Mouse (Mus musculus) limb, embryonic 13.5 days (tissue): ENCODE data around the gene Slc6a21. TPM values are rescaled to one million over a fixed set of nuclear protein-coding genes. Genes with fewer than 3 reads are reported as not detected.
A peak's percentile ranks its signal among the peaks of the same experiment; 100 is the strongest.

Experiments used
- ATAC-seq: fragments of 200-750 bp; cut with Nextera tagmentation; 2 replicates; pipeline ENCODE4 v1.8.0; 2017; ENCODE audit warnings: low read depth, moderate number of reproducible peaks, moderate TSS enrichment; ENCODE audit not compliant: low FRiP score
- H3K27ac ChIP-seq: fragments of 300-500 bp; sonication (generic); 2 replicates; pipeline ENCODE4 v1.5.1; 2015; ENCODE audit warnings: inconsistent platforms, mild to moderate bottlenecking, moderate library complexity
- H3K27me3 ChIP-seq: fragments of 300-500 bp; sonication (generic); 2 replicates; pipeline ENCODE4 v1.6.1; 2015; ENCODE audit warnings: mild to moderate bottlenecking, inconsistent platforms
- H3K36me3 ChIP-seq: fragments of 300-500 bp; sonication (generic); 2 replicates; pipeline ENCODE4 v1.6.1; 2015; ENCODE audit warnings: inconsistent platforms, mild to moderate bottlenecking, moderate library complexity
- H3K4me1 ChIP-seq: fragments of 300-500 bp; sonication (generic); 2 replicates; pipeline ENCODE4 v1.6.1; 2015; ENCODE audit warnings: inconsistent platforms
- H3K4me2 ChIP-seq: fragments of 300-500 bp; sonication (generic); replicated peaks from 2 replicates; pipeline ENCODE4 v1.6.1; 2015; ENCODE audit warnings: inconsistent platforms, mild to moderate bottlenecking, moderate library complexity
- H3K4me3 ChIP-seq: fragments of 300-500 bp; sonication (generic); 2 replicates; pipeline ENCODE4 v1.5.1; 2015; ENCODE audit warnings: moderate library complexity, mild to moderate bottlenecking, inconsistent platforms
- H3K9ac ChIP-seq: fragments of 300-500 bp; sonication (generic); 2 replicates; pipeline ENCODE4 v1.6.1; 2015; ENCODE audit warnings: mild to moderate bottlenecking, inconsistent platforms
- H3K9me3 ChIP-seq: fragments of 300-500 bp; sonication (generic); 2 replicates; pipeline ENCODE4 v1.6.1; 2016; ENCODE audit warnings: inconsistent platforms
- WGBS: fragments of 180-500 bp; shearing (Covaris S2); methylation state at CpG from one replicate; pipeline ENCODE4 v1.1.7; 2015; 5-methylcytosine and 5-hydroxymethylcytosine counted together
- polyA plus RNA-seq: library from polyadenylated mRNA; unstranded; fragments of >200 nt; fragmentation: Nextera tagmentation; extraction: Ambion mirVana; gene quantifications from 2 replicates; pipeline ENCODE4 v1.2.1, GENCODE M21; 2015

Slc6a21 gene
- polyA plus RNA-seq, 1 experiment from 2014 or later = not detected

GRCm38 (mm10) chr7:45262266-45262665, 15.0 kb upstream of the Slc6a21 start:
- Histone ChIP-seq H3K9ac (peak overlapping the region; percentile 4; the same call in 1 of the 2 replicates), H3K9me3 (no peaks in the 10 kb centered on the region), H3K4me2 (no peak overlapping the region), H3K4me3 (no peak overlapping the region), H3K27me3 (no peaks in the 10 kb centered on the region), H3K4me1 (peaks cover 11% of the 10 kb centered on the region), H3K36me3 (no peaks in the 10 kb centered on the region), H3K27ac (no peak overlapping the region)
- ATAC-seq = no peak
- 49% methylated on average over 7 of the region's 7 CpGs for WGBS

- Histone ChIP-seq H3K36me3 (no peaks in the 10 kb centered on the region), H3K27me3 (peaks cover 6% of the 10 kb centered on the region), H3K9me3 (no peaks in the 10 kb centered on the region), H3K4me1 (peaks cover 16% of the 10 kb centered on the region), H3K4me3 (no peak overlapping the region), H3K27ac (no peak overlapping the region), H3K9ac (0 out of 2 replicates have a peak overlapping the region, but pooled peaks have one; percentile 8), H3K4me2 (no peak overlapping the region)
- 50% methylated on average over 7 of the region's 7 CpGs for WGBS
- ATAC-seq = no peak
Measured at GRCm38 (mm10) chr7:45263006-45263607, 14.2 kb upstream of the Slc6a21 start.

GRCm38 (mm10) chr7:45264348-45264747, 13.0 kb upstream of the Slc6a21 start:
- H3K27me3 ChIP-seq = peaks cover 10% of the 10 kb centered on the region
- no peak overlapping the region for H3K4me2 ChIP-seq
- ATAC-seq = no peak
- H3K4me3 ChIP-seq = no peak overlapping the region
- H3K36me3 ChIP-seq = no peaks in the 10 kb centered on the region
- no peak overlapping the region for H3K27ac ChIP-seq
- WGBS = 75% methylated on average over 3 of the region's 3 CpGs
- peaks cover 18% of the 10 kb centered on the region for H3K4me1 ChIP-seq
- no peak overlapping the region for H3K9ac ChIP-seq
- H3K9me3 ChIP-seq = no peaks in the 10 kb centered on the region

GRCm38 (mm10) chr7:45265518-45265917, 11.8 kb upstream of the Slc6a21 start:
- H3K4me1 ChIP-seq = peaks cover 18% of the 10 kb centered on the region
- no peaks in the 10 kb centered on the region for H3K36me3 ChIP-seq
- 71% methylated on average over 1 of the region's 1 CpGs for WGBS
- no peak for ATAC-seq
- no peak overlapping the region for H3K27ac ChIP-seq
- no peak overlapping the region for H3K4me3 ChIP-seq
- no peak overlapping the region for H3K9ac ChIP-seq
- H3K4me2 ChIP-seq = no peak overlapping the region
- peaks cover 10% of the 10 kb centered on the region for H3K27me3 ChIP-seq
- H3K9me3 ChIP-seq = no peaks in the 10 kb centered on the region

- Histone ChIP-seq H3K27ac (no peak overlapping the region), H3K27me3 (peaks cover 21% of the 10 kb centered on the region)
- WGBS = 45% methylated on average over 10 of the region's 10 CpGs
Measured at GRCm38 (mm10) chr7:45272786-45273412, 4.4 kb upstream of the Slc6a21 start.

GRCm38 (mm10) chr7:45273672-45274071, 3.6 kb upstream of the Slc6a21 start:
- Histone ChIP-seq H3K4me1 (peaks cover 10% of the 10 kb centered on the region; the same call in 1 of the 2 replicates), H3K27me3 (peaks cover 22% of the 10 kb centered on the region), H3K27ac (no peak overlapping the region), H3K4me3 (no peak overlapping the region), H3K9me3 (no peaks in the 10 kb centered on the region), H3K4me2 (no peak overlapping the region), H3K36me3 (no peaks in the 10 kb centered on the region), H3K9ac (no peak overlapping the region)
- 83% methylated on average over 8 of the region's 8 CpGs for WGBS
- no peak for ATAC-seq

More at GRCm38 (mm10) chr7:45272786-45273412, 4.4 kb upstream of the Slc6a21 start:
- Histone ChIP-seq H3K9me3 (no peaks in the 10 kb centered on the region), H3K4me3 (no peak overlapping the region), H3K4me2 (no peak overlapping the region), H3K9ac (no peak overlapping the region), H3K36me3 (no peaks in the 10 kb centered on the region), H3K4me1 (peaks cover 14% of the 10 kb centered on the region)
- ATAC-seq = no peak

GRCm38 (mm10) chr7:45286486-45286885, 9.2 kb downstream of the Slc6a21 start:
- H3K27ac ChIP-seq = no peak overlapping the region
- 73% methylated on average over 13 of the region's 13 CpGs for WGBS
- ATAC-seq = no peak

GRCm38 (mm10) chr7:45296626-45297025, 19.3 kb downstream of the Slc6a21 start:
- Histone ChIP-seq H3K9ac (no peak overlapping the region), H3K4me3 (no peak overlapping the region), H3K27ac (no peak overlapping the region), H3K4me2 (no peak overlapping the region), H3K9me3 (no peaks in the 10 kb centered on the region), H3K4me1 (no peaks in the 10 kb centered on the region), H3K27me3 (no peaks in the 10 kb centered on the region), H3K36me3 (no peaks in the 10 kb centered on the region)
- no peak for ATAC-seq
- 65% methylated on average over 1 of the region's 1 CpGs for WGBS

More at GRCm38 (mm10) chr7:45286486-45286885, 9.2 kb downstream of the Slc6a21 start:
- Histone ChIP-seq H3K9ac (no peak overlapping the region), H3K4me3 (no peak overlapping the region), H3K36me3 (no peaks in the 10 kb centered on the region), H3K27me3 (no peaks in the 10 kb centered on the region), H3K4me1 (no peaks in the 10 kb centered on the region), H3K9me3 (no peaks in the 10 kb centered on the region), H3K4me2 (no peak overlapping the region)

GRCm38 (mm10) chr7:45297563-45297962, 20.2 kb downstream of the Slc6a21 start:
- no peaks in the 10 kb centered on the region for H3K4me1 ChIP-seq
- ATAC-seq = no peak
- H3K9ac ChIP-seq = no peak overlapping the region
- no peaks in the 10 kb centered on the region for H3K36me3 ChIP-seq
- H3K4me3 ChIP-seq = no peak overlapping the region
- H3K27me3 ChIP-seq = no peaks in the 10 kb centered on the region
- WGBS = 60% methylated on average over 3 of the region's 3 CpGs
- H3K27ac ChIP-seq = no peak overlapping the region
- no peaks in the 10 kb centered on the region for H3K9me3 ChIP-seq
- no peak overlapping the region for H3K4me2 ChIP-seq

- Histone ChIP-seq H3K36me3 (peaks cover 19% of the 10 kb centered on the region), H3K9ac (no peak overlapping the region), H3K27me3 (peaks cover 5% of the 10 kb centered on the region; the same call in 1 of the 2 replicates), H3K4me2 (no peak overlapping the region), H3K27ac (no peak overlapping the region), H3K4me1 (no peaks in the 10 kb centered on the region; the same call in 1 of the 2 replicates), H3K4me3 (no peak overlapping the region), H3K9me3 (no peaks in the 10 kb centered on the region)
- peak; percentile 89 for ATAC-seq
- WGBS = 11% methylated on average over 5 of the region's 5 CpGs
Measured at GRCm38 (mm10) chr7:45299752-45300151, 22.4 kb downstream of the Slc6a21 start.

GRCm38 (mm10) chr7:45300270-45300669, 23.0 kb downstream of the Slc6a21 start:
- H3K27ac ChIP-seq = no peak overlapping the region
- ATAC-seq = no peak
- H3K9me3 ChIP-seq = no peaks in the 10 kb centered on the region
- peaks cover 21% of the 10 kb centered on the region for H3K36me3 ChIP-seq
- no peak overlapping the region for H3K4me2 ChIP-seq
- H3K4me1 ChIP-seq = no peaks in the 10 kb centered on the region; the same call in 1 of the 2 replicates
- WGBS = 19% methylated on average over 6 of the region's 6 CpGs
- H3K9ac ChIP-seq = 0 out of 2 replicates have a peak overlapping the region, but pooled peaks have one; percentile 19
- H3K4me3 ChIP-seq = no peak overlapping the region
- H3K27me3 ChIP-seq = peaks cover 5% of the 10 kb centered on the region; the same call in 1 of the 2 replicates

GRCm38 (mm10) chr7:45302626-45303025, 25.3 kb downstream of the Slc6a21 start:
- Histone ChIP-seq H3K4me3 (no peak overlapping the region), H3K4me2 (no peak overlapping the region), H3K9me3 (no peaks in the 10 kb centered on the region), H3K27ac (no peak overlapping the region), H3K4me1 (no peaks in the 10 kb centered on the region; the same call in 1 of the 2 replicates), H3K36me3 (peaks cover 31% of the 10 kb centered on the region), H3K9ac (0 out of 2 replicates have a peak overlapping the region, but pooled peaks have one; percentile 13), H3K27me3 (peaks cover 5% of the 10 kb centered on the region; the same call in 1 of the 2 replicates)
- no peak for ATAC-seq
- 72% methylated on average over 8 of the region's 8 CpGs for WGBS
